Mouse (Mus musculus) liver, postnatal 0 days (tissue): ENCODE data around the gene Lama4.

ENCODE experiments used
- CTCF ChIP-seq: sonication (generic); IDR thresholded peaks from 2 replicates; pipeline ENCODE4 v1.5.1; 2016; ENCODE audit warnings: antibody characterized with exemption, low read depth
- EP300 ChIP-seq: IDR thresholded peaks from 2 replicates; pipeline ENCODE4 v1.6.1; 2016; ENCODE audit warnings: antibody characterized with exemption, low read depth, mild to moderate bottlenecking

DNA sequence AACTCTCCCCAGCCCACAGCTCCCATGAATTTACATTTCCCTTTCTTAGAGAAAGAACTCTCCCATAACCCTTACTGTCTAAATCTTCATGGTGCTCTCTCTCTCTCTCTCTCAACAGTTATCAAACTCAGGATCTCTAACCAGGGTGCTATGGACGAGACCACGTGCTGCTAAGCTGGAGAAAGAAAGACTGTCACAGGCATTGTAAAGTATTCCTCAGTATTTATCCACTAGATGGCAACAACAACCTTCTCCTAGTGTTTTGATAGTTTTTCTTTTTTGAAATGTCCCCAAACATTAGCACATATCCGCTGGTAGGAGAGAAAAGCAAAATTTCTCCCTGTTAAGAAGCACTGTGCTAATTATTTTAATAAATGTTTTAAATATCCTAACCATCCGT, 156.1 kb downstream of the Lama4 start:
- TF ChIP-seq CTCF (peak; percentile 37), EP300 (no peak)
